Mouse (Mus musculus) brain, embryonic 18.5 days (tissue): ENCODE measurements around the gene St6galnac3.

Source experiments
- DNase-seq: peaks from one replicate; pipeline ENCODE4 v3.0.0-alpha.2; 2012; ENCODE audit warnings: low read depth, low spot score

The St6galnac3 gene

GRCm38 (mm10) chr3:153593103-153593502 is 131.9 kb downstream of the St6galnac3 start:
- DNase-seq, result no peak

GRCm38 (mm10) chr3:153587594-153587993 is 137.4 kb downstream of the St6galnac3 start:
- DNase-seq, result no peak

- DNase-seq, result no peak
Measured at GRCm38 (mm10) chr3:153584836-153585235, 140.1 kb downstream of the St6galnac3 start.

GRCm38 (mm10) chr3:153582065-153582464 is 142.9 kb downstream of the St6galnac3 start:
- no peak for DNase-seq

DNA sequence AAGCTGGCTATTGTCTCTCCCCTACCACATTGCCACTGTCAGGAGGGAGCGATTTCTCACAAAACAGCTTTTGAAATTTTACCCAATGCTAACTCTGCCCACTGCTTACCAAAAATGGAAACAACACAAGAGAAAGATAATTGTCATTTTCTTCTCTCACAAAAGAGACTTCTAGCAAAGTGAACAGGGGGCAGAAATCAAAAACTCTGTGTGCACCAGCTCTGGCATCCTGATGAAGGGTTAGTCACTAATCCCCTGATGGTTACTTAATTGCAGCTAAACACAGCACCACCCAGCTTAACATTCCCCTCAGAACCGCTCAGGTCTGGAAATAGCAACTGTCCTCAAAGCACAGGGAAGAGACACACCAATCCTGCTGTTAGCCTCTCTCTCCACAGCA is 144.3 kb downstream of the St6galnac3 start:
- DNase-seq, result no peak

DNA sequence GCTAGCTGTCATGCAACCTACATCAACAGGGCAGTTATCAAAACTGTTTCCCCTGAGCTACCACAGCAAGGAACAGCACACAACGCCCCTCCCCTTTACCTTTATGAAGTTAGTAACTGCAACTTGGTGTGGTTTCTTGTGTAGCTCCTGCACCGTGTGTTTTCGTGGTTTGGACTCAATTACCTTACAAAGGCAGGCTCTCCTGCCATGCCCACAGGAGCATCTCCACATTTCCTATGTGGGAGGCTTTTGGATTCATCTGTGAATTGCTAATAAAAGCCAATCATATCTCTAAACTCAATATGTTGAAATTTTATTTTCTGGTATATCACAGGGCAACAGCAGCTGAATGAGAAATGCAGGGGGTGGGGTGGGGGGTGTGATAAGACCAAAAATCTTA is 144.8 kb downstream of the St6galnac3 start:
- DNase-seq, result no peak

DNA sequence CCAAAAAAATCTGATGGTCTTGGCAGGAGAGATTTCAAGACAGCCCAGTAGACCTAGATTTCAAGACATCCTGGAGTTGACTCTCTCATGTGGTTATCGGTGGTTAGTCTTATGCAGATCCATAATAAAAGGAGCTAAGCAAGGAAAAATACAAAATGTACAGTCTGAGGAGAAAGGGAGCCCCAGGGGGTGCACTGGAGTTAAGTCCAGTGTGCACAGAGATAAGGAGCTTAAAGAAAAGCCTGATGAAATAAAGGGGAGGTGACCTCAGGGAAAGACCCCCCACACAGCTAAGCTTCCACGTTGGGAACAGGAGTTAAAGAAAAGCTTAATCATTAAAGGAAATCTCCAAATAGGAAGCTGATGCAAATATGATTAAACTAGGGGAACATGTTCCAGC is 147.7 kb downstream of the St6galnac3 start:
- no peak for DNase-seq

GRCm38 (mm10) chr3:153571152-153571551 is 153.8 kb downstream of the St6galnac3 start:
- no peak for DNase-seq

GRCm38 (mm10) chr3:153568815-153569214 is 156.2 kb downstream of the St6galnac3 start:
- no peak for DNase-seq

DNA sequence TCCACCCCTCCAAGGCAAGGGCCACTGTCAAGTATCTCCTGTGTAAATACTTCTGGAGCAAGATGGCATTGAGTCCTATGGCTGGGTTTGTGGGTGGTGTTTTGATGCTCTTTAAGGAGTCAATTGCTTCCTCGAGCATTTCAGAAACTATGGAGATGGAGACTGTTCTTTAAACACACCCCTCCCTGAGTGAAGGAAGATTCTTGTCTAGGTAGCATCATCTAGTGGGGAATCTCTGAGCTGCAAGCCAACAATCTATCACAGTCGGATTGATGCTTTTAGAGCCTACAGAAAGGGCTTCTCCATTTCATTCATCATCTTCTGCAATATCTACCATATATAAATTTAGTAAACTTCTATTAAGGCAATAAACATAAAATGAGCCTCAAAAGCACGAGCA is 157.1 kb downstream of the St6galnac3 start:
- DNase-seq, result peak; percentile 42

DNA sequence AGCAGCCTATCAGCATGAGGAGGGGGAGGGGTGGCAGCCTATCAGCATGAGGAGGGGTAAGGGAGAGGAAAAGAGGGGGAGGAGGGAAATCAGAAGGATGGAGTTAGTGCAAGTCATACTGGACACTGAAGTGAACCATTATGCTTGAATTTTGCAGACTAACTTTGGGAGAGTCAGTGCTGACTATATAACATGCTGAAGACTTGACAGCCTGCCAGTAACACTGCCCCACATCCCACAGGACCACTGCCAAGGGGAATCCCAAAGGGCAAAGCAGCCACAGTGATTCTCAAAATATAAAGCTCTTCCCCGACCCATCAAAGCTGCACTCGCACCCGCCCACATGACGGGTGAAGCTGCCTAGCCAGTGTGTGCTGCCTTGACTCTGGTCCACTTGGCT is 157.5 kb downstream of the St6galnac3 start:
- DNase-seq, result no peak

GRCm38 (mm10) chr3:153566100-153566499 is 158.9 kb downstream of the St6galnac3 start:
- no peak for DNase-seq

DNA sequence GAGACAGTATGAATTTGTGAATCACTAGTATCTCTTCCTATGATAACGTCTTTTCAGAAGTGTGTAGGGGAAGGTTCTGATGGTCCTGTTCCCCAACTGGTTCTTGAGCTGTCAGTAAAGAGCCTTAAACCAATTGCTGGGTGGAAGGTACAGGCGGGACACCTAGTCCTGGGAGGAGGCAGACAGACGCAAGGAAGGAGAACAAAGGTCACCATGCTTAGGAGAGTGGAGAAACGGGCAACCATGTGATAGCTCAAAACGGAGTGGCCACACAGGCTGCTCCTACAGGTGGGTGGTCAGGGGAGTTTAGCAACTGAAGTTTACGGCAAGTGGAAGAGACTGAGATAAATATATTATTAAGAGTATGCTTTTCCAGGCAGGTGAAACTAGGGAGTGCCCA is 164.1 kb downstream of the St6galnac3 start:
- DNase-seq, result no peak

DNA sequence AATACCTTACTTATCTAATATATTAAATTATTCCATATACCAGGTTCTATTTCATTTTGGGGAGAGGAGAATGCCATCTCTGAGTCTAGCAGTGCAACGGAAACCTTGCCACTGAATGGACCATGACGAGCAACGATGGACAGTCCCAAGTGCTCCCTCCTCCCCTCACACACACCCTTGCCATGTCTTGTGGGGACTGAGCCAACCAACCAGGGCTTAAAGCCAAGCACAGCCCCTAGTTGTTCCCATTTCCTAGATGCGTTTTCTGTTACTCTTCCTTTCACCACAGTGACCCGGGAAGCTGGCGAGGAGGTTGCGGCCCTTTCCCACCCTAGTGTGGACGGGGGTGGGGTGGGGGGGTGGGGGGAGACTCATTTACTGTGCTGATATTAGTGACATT is 165.4 kb downstream of the St6galnac3 start:
- DNase-seq, result no peak

DNA sequence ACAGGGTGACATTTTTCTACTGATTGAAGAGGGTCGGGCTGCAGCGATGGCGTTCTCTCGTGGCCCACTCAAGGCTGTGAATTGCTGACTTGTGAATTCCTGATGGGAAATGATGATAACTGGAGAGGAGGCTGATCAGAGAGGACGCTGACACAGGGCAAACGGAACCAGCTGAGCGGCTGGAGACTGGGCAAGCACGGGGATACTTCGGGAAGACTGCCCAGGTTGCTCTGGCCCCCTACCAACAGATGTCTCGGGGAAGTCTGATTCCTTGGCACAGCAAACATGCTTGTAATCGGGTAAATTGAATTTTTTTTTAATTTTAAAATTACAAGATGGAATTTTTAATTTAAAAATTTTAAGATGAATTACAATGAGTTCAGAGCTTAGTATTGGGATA is 168.4 kb downstream of the St6galnac3 start:
- DNase-seq, result no peak

DNA sequence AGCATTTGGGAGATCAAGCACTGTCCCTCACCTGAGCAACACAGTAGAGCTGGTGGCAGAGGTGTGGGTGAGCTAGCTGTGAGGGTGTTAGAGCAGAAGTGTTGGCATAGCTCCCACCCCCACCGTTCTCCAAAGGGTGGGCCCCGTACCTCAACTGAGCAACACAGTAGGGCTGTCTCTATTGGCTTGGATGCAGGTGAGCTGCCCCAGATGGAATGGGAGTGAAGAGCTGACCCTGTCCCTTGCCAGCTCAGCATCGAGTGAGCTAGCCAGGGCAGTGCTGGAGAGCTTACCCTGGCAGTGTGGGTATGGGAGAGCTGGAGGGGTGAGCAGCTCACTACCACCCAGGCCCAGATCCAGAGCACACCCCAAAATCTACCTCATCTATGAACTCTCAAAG is 171.3 kb downstream of the St6galnac3 start:
- no peak for DNase-seq

DNA sequence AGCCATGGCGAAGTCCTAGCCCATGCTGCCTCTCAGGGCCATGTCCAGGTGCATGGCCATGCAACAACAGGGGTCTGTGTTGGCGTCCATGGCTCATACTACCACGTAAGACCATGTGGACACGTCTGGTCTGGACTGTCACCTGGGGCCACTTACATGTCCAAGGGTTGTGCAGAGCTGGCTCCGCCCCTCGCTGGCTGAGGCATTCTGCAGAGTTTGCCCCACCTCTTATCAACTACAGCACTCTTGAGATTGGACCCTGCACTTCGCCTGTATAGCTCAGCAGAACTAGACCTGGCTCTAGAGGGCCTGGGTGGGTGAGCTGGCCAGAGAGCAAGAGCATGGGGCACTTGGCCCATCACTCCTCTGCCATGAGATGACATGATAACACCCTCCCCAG is 171.7 kb downstream of the St6galnac3 start:
- DNase-seq, result no peak

DNA sequence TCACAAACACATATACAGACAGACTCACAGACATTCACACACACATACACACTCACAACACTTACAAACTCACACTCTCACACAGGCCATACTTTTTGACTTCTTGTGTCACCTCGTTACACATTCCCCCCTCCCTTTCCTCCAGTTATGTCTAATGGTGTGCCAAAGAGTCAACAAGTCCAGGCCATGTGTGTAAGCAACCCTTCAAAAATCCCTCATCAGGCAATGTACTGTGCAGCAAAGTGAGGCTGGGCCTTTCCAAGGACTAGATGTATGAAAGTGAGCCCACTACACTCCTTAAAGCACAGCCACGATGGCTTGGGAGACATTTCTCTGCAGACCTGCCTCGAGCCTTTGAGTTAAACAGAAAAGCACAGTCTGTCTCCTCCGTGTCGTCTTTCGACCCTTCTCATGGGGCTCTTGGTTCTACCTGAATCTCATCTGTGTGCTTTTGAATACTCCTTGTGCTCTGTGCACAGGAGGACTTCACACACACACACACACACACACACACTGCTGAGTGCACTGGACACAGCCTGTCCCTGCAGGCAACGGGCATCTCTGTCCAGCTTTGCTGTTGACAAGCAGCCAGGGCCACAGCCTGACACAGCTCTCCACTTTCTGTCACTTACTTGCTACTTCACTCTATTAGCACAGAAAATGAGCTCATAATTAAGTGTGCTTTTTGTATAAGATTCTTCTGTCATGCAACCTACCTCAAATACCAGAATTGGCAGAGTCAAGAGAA is 177.9 kb downstream of the St6galnac3 start:
- no peak for DNase-seq

- DNase-seq, result no peak
Measured at GRCm38 (mm10) chr3:153539851-153540250, 185.1 kb downstream of the St6galnac3 start.

- no peak for DNase-seq
Measured at GRCm38 (mm10) chr3:153538396-153538795, 186.6 kb downstream of the St6galnac3 start.

- no peak for DNase-seq
Measured at GRCm38 (mm10) chr3:153537435-153537834, 187.5 kb downstream of the St6galnac3 start.

DNA sequence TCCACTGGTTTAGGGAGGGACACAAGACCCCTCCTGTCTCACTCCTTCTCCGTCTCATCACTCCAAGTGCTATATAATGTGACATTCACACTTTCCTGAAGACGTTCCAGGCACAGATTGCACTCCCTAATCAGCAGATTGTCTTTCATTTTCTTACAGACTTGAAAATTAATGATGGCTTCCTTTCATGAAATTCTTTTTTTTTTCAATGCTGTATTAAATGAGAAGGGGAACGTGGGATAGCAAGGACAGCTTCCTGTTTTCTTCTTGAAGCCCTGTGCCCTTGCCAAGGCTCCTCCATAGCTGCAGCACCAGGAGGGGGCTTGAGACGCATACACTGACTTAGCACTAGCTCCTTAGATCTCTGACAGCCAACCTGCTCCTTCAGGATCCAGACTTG is 188.7 kb downstream of the St6galnac3 start:
- no peak for DNase-seq

- no peak for DNase-seq
Measured at GRCm38 (mm10) chr3:153529174-153529573, 195.8 kb downstream of the St6galnac3 start.
